8 mouse cellular contexts compared by ENCODE assay signal in genomic region chr9:30922197-30922894, GRCm38 (mm10). TPM values are rescaled to one million over a fixed set of nuclear protein-coding genes. Genes with fewer than 3 reads are reported as not detected.
A peak's percentile ranks its signal among the peaks of the same experiment; 100 is the strongest.
DNase-seq lines count a peak whose midpoint lies in the region; ATAC-seq lines count a peak whose summit lies in the region.

Adamts15 (minus strand) TSS chr9:30922452.

- peak; percentile 90 for ATAC-seq in hindbrain, embryonic 11.5 days (ENCODE audit: low FRiP score)
- peak; percentile 92 for ATAC-seq in limb, embryonic 11.5 days (ENCODE audit: insufficient number of reproducible peaks, low FRiP score, low TSS enrichment, low read depth)
- ATAC-seq in midbrain, embryonic 12.5 days (ENCODE audit: low FRiP score, low read depth): peak; percentile 83

- peaks cover 10% of the 10 kb centered on the region; the same call in 1 of the 2 replicates for H3K4me1 ChIP-seq in brown adipose tissue, adult 24 weeks (ENCODE audit: control insufficient read depth, insufficient read depth, insufficient read length, low read length)
- H3K4me1 ChIP-seq in hindbrain, embryonic 11.5 days (replicated peaks; ENCODE audit: control insufficient read depth, insufficient read depth, low read length): 0 out of 2 replicates have a peak, but pooled peaks cover 2% of the 10 kb centered on the region
- H3K4me1 ChIP-seq in limb, embryonic 11.5 days (ENCODE audit: control insufficient read depth, insufficient read depth, low read length): peaks cover 9% of the 10 kb centered on the region
- peaks cover 12% of the 10 kb centered on the region for H3K4me1 ChIP-seq in midbrain, embryonic 12.5 days

- peak within 1 kb of the TSS; percentile 52 for H3K4me3 ChIP-seq in brown adipose tissue, adult 24 weeks (ENCODE audit: insufficient read depth, low read depth, low read length)
- peak within 1 kb of the TSS; percentile 49 for H3K4me3 ChIP-seq in hindbrain, embryonic 11.5 days (ENCODE audit: low read depth, low read length)
- peak within 1 kb of the TSS; percentile 65 for H3K4me3 ChIP-seq in limb, embryonic 11.5 days (ENCODE audit: low read depth, low read length)
- peak within 1 kb of the TSS; percentile 51 for H3K4me3 ChIP-seq in midbrain, embryonic 12.5 days

- no peaks in the 10 kb centered on the region for H3K9me3 ChIP-seq in hindbrain, embryonic 11.5 days (ENCODE audit: control insufficient read depth, low read length)
- no peaks in the 10 kb centered on the region for H3K9me3 ChIP-seq in limb, embryonic 11.5 days (ENCODE audit: control insufficient read depth, low read length)
- H3K9me3 ChIP-seq in midbrain, embryonic 12.5 days: no peaks in the 10 kb centered on the region

- no peak within 1 kb of the TSS for H3K27ac ChIP-seq in brown adipose tissue, adult 24 weeks (replicated peaks; ENCODE audit: low read depth, low read length)
- H3K27ac ChIP-seq in hindbrain, embryonic 11.5 days (ENCODE audit: low read depth, low read length): no peak within 1 kb of the TSS
- H3K27ac ChIP-seq in limb, embryonic 11.5 days (replicated peaks; ENCODE audit: low read depth, low read length): 0 out of 2 replicates have a peak within 1 kb of the TSS, but pooled peaks have one; percentile 36
- no peak within 1 kb of the TSS for H3K27ac ChIP-seq in midbrain, embryonic 12.5 days (replicated peaks)

- peaks cover 16% of the 10 kb centered on the region for H3K27me3 ChIP-seq in hindbrain, embryonic 11.5 days (ENCODE audit: control insufficient read depth, insufficient read depth, low read length)
- H3K27me3 ChIP-seq in limb, embryonic 11.5 days (ENCODE audit: control insufficient read depth, insufficient read depth, low read length): peaks cover 12% of the 10 kb centered on the region
- peaks cover 42% of the 10 kb centered on the region for H3K27me3 ChIP-seq in midbrain, embryonic 12.5 days

- no peaks in the 10 kb centered on the region for H3K36me3 ChIP-seq in hindbrain, embryonic 11.5 days (ENCODE audit: control insufficient read depth, insufficient read depth, low read length)
- no peaks in the 10 kb centered on the region for H3K36me3 ChIP-seq in limb, embryonic 11.5 days (ENCODE audit: control insufficient read depth, insufficient read depth, low read length)
- H3K36me3 ChIP-seq in midbrain, embryonic 12.5 days: no peaks in the 10 kb centered on the region

- WGBS in hindbrain, embryonic 11.5 days: under 1% methylated on average over 45 of the region's 47 CpGs
- under 1% methylated on average over 46 of the region's 47 CpGs for WGBS in limb, embryonic 11.5 days
- under 1% methylated on average over 47 of the region's 47 CpGs for WGBS in midbrain, embryonic 12.5 days

- peak within 1 kb of the TSS; percentile 92 for H3K4me2 ChIP-seq in hindbrain, embryonic 11.5 days (replicated peaks; ENCODE audit: low read depth, low read length)
- peak within 1 kb of the TSS; percentile 93 for H3K4me2 ChIP-seq in limb, embryonic 11.5 days (ENCODE audit: low read depth, severe bottlenecking)
- peak within 1 kb of the TSS; percentile 90 for H3K4me2 ChIP-seq in midbrain, embryonic 12.5 days (replicated peaks)

- peak within 1 kb of the TSS; percentile 27 for H3K9ac ChIP-seq in hindbrain, embryonic 11.5 days (ENCODE audit: low read depth, low read length)
- H3K9ac ChIP-seq in limb, embryonic 11.5 days (ENCODE audit: low read length): peak within 1 kb of the TSS; percentile 65
- peak within 1 kb of the TSS; percentile 28; the same call in 1 of the 2 replicates for H3K9ac ChIP-seq in midbrain, embryonic 12.5 days (replicated peaks)

- DNase-seq in ZHBTc4 (ENCODE audit: low read depth, low spot score): peak; percentile 93
- DNase-seq in gastrocnemius, adult 18-20 months (ENCODE audit: low spot score): peak; percentile 73
- DNase-seq in hindbrain, embryonic 11.5 days (ENCODE audit: low spot score): peak; percentile 70
- peak; percentile 86 for DNase-seq in limb, embryonic 11.5 days (ENCODE audit: low spot score)
- DNase-seq in testis, postnatal 10 days (ENCODE audit: low spot score): peak; percentile 69
- DNase-seq in natural killer cell, adult 2 months (ENCODE audit: low spot score in 2 of 2): no peak

RNA-seq across cellular contexts. Expression of gene Adamts15, which starts in this region (rescaled TPM):
- polyA plus RNA-seq in brown adipose tissue, adult 24 weeks (2012; ENCODE audit: insufficient read depth, insufficient read length, missing spikeins): 0.50 and 0.63 TPM in 2 replicates
- total RNA-seq in gastrocnemius, adult 18-20 months (2021): 1 to 10 TPM; 1.3 to 3.4 TPM
- 3.4 and 3.9 TPM in 2 replicates for polyA plus RNA-seq in hindbrain, embryonic 11.5 days (2014; fragmentation: Nextera tagmentation; extraction: Ambion mirVana)
- 6.7 and 8.7 TPM in 2 replicates for polyA plus RNA-seq in limb, embryonic 11.5 days (2014; fragmentation: Nextera tagmentation; extraction: Ambion mirVana)
- polyA plus RNA-seq in midbrain, embryonic 12.5 days (2016; fragmentation: Nextera tagmentation; extraction: Ambion mirVana): 8.8 and 9.2 TPM in 2 replicates

Comparison
In these comparisons a context has a peak if more than half of its experiments do, and no peak if none do; other contexts are left out.
1. DNase-seq: peak in ZHBTc4 (single experiment), gastrocnemius, adult 18-20 months (single experiment), hindbrain, embryonic 11.5 days (single experiment), limb, embryonic 11.5 days (single experiment) and testis, postnatal 10 days (single experiment); none in natural killer cell, adult 2 months (0 of 2).
2. Peak in every context shown above with its lines, with median percentiles within 50 percentile points of each other: H3K4me3 ChIP-seq, ATAC-seq, H3K4me2 ChIP-seq and H3K9ac ChIP-seq.